ENCODE assay signal across 12 mouse cellular contexts in the genomic region with DNA sequence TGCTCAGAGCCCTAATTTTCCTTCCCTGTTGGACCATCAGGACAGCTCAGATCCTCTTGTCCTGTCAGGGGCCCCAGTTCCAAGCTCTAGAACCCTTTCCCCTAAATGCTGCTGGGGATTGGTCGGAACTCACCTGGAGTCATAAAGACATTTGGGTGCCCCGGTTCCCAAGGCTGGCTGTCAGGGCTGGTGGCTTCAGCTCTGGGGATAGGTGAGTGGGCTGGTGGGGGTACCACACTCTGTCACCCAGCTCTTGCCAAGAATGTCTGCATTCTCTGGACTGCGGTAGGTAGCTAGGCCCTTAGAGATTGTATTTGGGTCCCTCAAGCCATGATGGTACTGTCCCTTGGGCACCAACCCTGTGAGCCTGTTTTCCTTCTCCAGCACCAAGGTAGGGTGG. TPM values are rescaled to one million over a fixed set of nuclear protein-coding genes. Genes with fewer than 3 reads are reported as not detected.
DNase-seq lines count a peak whose midpoint lies in the region; ATAC-seq and TF ChIP-seq lines count a peak whose summit lies in the region.
"Had no signal": no experiment of that assay in that cellular context is flagged by ENCODE, and none has a peak within 500 bp of the region (broad histone marks: within the 10 kb centered on the region; RNA-seq: fewer than 3 reads in every experiment).

A gene (plus strand): TSS at position 171 of the 400 bp plus-strand sequence.

- no peaks in the 10 kb centered on the region for H3K79me2 ChIP-seq in heart, adult 2 months (replicated peaks; ENCODE audit: control insufficient read depth, insufficient read depth, low read length)

- H3K4me1 ChIP-seq in heart, adult 2 months (ENCODE audit: control insufficient read depth, insufficient read depth, low read length), result peaks cover 12% of the 10 kb centered on the region
- H3K4me1 ChIP-seq in lung, postnatal 0 days (ENCODE audit: insufficient read depth, low read depth, low read length), result peaks cover 5% of the 10 kb centered on the region; the same call in 1 of the 2 replicates
- peaks cover 6% of the 10 kb centered on the region; the same call in 1 of the 2 replicates for H3K4me1 ChIP-seq in hindbrain, postnatal 0 days (ENCODE audit: insufficient read depth, low read length)
- H3K4me1 ChIP-seq in neural tube, embryonic 15.5 days, result peaks cover 34% of the 10 kb centered on the region

- no peaks in the 10 kb centered on the region for H3K36me3 ChIP-seq in heart, adult 2 months (ENCODE audit: control insufficient read depth, insufficient read depth, low read length)
- 0 out of 2 replicates have a peak, but pooled peaks cover 7% of the 10 kb centered on the region for H3K36me3 ChIP-seq in lung, postnatal 0 days (ENCODE audit: insufficient read depth, low read length)
- 0 out of 2 replicates have a peak, but pooled peaks cover 5% of the 10 kb centered on the region for H3K36me3 ChIP-seq in hindbrain, postnatal 0 days (ENCODE audit: insufficient read depth, low read length)
- no peaks in the 10 kb centered on the region; the same call in 1 of the 2 replicates for H3K36me3 ChIP-seq in neural tube, embryonic 15.5 days

- no peaks in the 10 kb centered on the region for H3K9me3 ChIP-seq in lung, postnatal 0 days (ENCODE audit: low read length)
- no peaks in the 10 kb centered on the region for H3K9me3 ChIP-seq in hindbrain, postnatal 0 days (ENCODE audit: low read length)
- no peaks in the 10 kb centered on the region for H3K9me3 ChIP-seq in neural tube, embryonic 15.5 days (replicated peaks)

- DNase-seq in heart, adult 2 months, result no peak
- DNase-seq in heart, postnatal 25 days (ENCODE audit: low spot score), result no peak
- no peak for DNase-seq in lung, postnatal 0 days (ENCODE audit: low spot score)
- DNase-seq in lung, postnatal 25 days (ENCODE audit: low spot score), result no peak
- no peak for DNase-seq in hindbrain, postnatal 0 days (ENCODE audit: low spot score)
- no peak for DNase-seq in cerebellum, adult 9-11 months
- no peak for DNase-seq in ovary, adult 18-20 months (ENCODE audit: low spot score)
- DNase-seq: right cerebral cortex, postnatal 14 days; thymus, postnatal 14 days had no signal

- H3K9ac ChIP-seq in heart, adult 2 months (ENCODE audit: low read depth, low read length), result no peak within 1 kb of the TSS
- H3K9ac ChIP-seq in lung, postnatal 0 days (replicated peaks; ENCODE audit: low read depth), result no peak within 1 kb of the TSS
- 0 out of 2 replicates have a peak within 1 kb of the TSS, but pooled peaks have one; percentile 9 for H3K9ac ChIP-seq in hindbrain, postnatal 0 days (replicated peaks; ENCODE audit: low read length)
- no peak within 1 kb of the TSS for H3K9ac ChIP-seq in neural tube, embryonic 15.5 days (replicated peaks)

- H3K4me2 ChIP-seq in lung, postnatal 0 days (replicated peaks; ENCODE audit: low read depth, low read length), result 0 out of 2 replicates have a peak within 1 kb of the TSS, but pooled peaks have one; percentile 2
- H3K4me2 ChIP-seq in hindbrain, postnatal 0 days (ENCODE audit: low read depth, low read length), result peak within 1 kb of the TSS; percentile 61
- peak within 1 kb of the TSS; percentile 70 for H3K4me2 ChIP-seq in neural tube, embryonic 15.5 days
- H3K4me2 ChIP-seq: liver, embryonic 11.5 days had no signal

- WGBS in heart, adult 2 months, result 86% methylated on average over 3 of the region's 3 CpGs
- 91% methylated on average over 3 of the region's 3 CpGs for WGBS in lung, postnatal 0 days
- 96% methylated on average over 3 of the region's 3 CpGs for WGBS in hindbrain, postnatal 0 days
- WGBS in neural tube, embryonic 15.5 days, result 90% methylated on average over 3 of the region's 3 CpGs

- no peak for ATAC-seq in lung, postnatal 0 days
- no peak for ATAC-seq in hindbrain, postnatal 0 days
- ATAC-seq in neural tube, embryonic 15.5 days (ENCODE audit: low FRiP score), result no peak

- intact Hi-C loops in heart, adult 2 months (cut with DNase I), result loop anchor here (5.0 kb wide), 2 partner anchors 49 to 91 kb away; a partner anchor contains a TSS
- intact Hi-C loops in heart, postnatal 25 days (cut with DNase I), result no loop called here

- H3K27me3 ChIP-seq in heart, adult 2 months (ENCODE audit: control insufficient read depth, insufficient read depth, low read length), result no peaks in the 10 kb centered on the region
- no peaks in the 10 kb centered on the region for H3K27me3 ChIP-seq in lung, postnatal 0 days (replicated peaks; ENCODE audit: insufficient read depth, low read length)
- H3K27me3 ChIP-seq in hindbrain, postnatal 0 days (ENCODE audit: insufficient read depth, low read length), result no peaks in the 10 kb centered on the region
- no peaks in the 10 kb centered on the region for H3K27me3 ChIP-seq in neural tube, embryonic 15.5 days (replicated peaks)

- TF ChIP-seq EP300 in heart, adult 2 months (IDR thresholded peaks at IDR 0.05; ENCODE audit: insufficient read depth, low read depth, low read length), result no peak
- TF ChIP-seq EP300 in lung, postnatal 0 days (IDR thresholded peaks at IDR 0.05), result no peak

- TF ChIP-seq CTCF in heart, adult 2 months (IDR thresholded peaks at IDR 0.05), result no peak
- no peak for TF ChIP-seq CTCF in lung, postnatal 0 days (IDR thresholded peaks at IDR 0.05)
- TF ChIP-seq CTCF in hindbrain, postnatal 0 days (IDR thresholded peaks at IDR 0.05; ENCODE audit: low read depth), result no peak

- TF ChIP-seq POLR2A in heart, adult 2 months (IDR thresholded peaks at IDR 0.05; ENCODE audit: insufficient read depth, low read depth, low read length), result no peak

- H3K27ac ChIP-seq in heart, adult 2 months, result peak within 1 kb of the TSS; percentile 50
- H3K27ac ChIP-seq in lung, postnatal 0 days (ENCODE audit: low read length), result peak within 1 kb of the TSS; percentile 52
- peak within 1 kb of the TSS; percentile 26; the same call in 1 of the 2 replicates for H3K27ac ChIP-seq in hindbrain, postnatal 0 days
- 0 out of 2 replicates have a peak within 1 kb of the TSS, but pooled peaks have one; percentile 33 for H3K27ac ChIP-seq in neural tube, embryonic 15.5 days (replicated peaks)

- H3K4me3 ChIP-seq in heart, adult 2 months, result no peak within 1 kb of the TSS
- no peak within 1 kb of the TSS for H3K4me3 ChIP-seq in lung, postnatal 0 days (ENCODE audit: low read depth, low read length)
- no peak within 1 kb of the TSS for H3K4me3 ChIP-seq in hindbrain, postnatal 0 days (ENCODE audit: low read length)
- no peak within 1 kb of the TSS; the same call in 1 of the 2 replicates for H3K4me3 ChIP-seq in neural tube, embryonic 15.5 days (replicated peaks)

RNA-seq across cellular contexts. Expression of the gene that starts here (rescaled TPM):
- not detected for total RNA-seq in heart, adult 2 months (2021)
- polyA plus RNA-seq in heart, adult 2 months (2012; rRNA removed), result 0.06 and 0.12 TPM in 2 replicates
- total RNA-seq in heart, postnatal 25 days (2021), result not detected
- 0.04 and 0.07 TPM in 2 replicates for polyA plus RNA-seq in lung, postnatal 0 days (2015; fragmentation: Nextera tagmentation; extraction: Ambion mirVana)
- 0.05 and 0.18 TPM in 2 replicates for total RNA-seq in hindbrain, postnatal 0 days (2014; rRNA removed)
- polyA plus RNA-seq in hindbrain, postnatal 0 days (2015; fragmentation: Nextera tagmentation; extraction: Ambion mirVana), result 0.05 and 0.08 TPM in 2 replicates
- 0.04 and 0.09 TPM in 2 replicates for polyA plus RNA-seq in neural tube, embryonic 15.5 days (2015; fragmentation: Nextera tagmentation; extraction: Ambion mirVana)
- total RNA-seq: granulocyte monocyte progenitor cell, adult 5-6 weeks had no signal
- polyA plus RNA-seq: liver, embryonic 11.5 days had no signal

Comparison
In these comparisons a context has a peak if more than half of its experiments do, and no peak if none do; other contexts are left out.
1. H3K4me2 ChIP-seq: peak in every context shown above with its lines; median percentile 70 in neural tube, embryonic 15.5 days; 61 in hindbrain, postnatal 0 days; 2 in lung, postnatal 0 days.